Mouse (Mus musculus) retina, adult 2 months (tissue): ENCODE results near the gene Klhl30.

Experiments used
- DNase-seq: peaks from one replicate; pipeline ENCODE4 v3.0.0-alpha.2; 2012; ENCODE audit warnings: low read depth, low spot score

The Klhl30 gene

DNA sequence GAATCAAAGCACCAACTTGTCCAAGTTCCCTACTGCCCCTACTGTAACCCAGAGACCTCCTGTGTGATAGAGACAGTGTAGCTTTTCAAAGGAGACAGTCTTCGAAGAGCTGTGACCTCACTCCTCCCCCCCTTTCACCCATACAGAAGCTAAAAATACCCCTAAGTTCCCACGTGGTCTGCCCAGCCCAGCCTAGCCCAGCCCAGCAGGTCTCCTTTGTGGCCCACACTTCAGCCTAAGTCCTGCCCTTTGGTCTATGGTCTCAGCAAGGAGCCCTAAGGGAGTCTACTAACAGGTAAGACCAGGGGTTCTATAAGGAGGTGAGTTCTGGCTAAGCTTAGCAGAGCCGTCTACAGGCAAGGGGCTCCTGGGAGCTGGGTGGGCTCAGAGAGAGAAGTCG, at the start of gene Klhl30:
Gene Klhl30, plus strand, starts transcription at position 176 of the 400 bp plus-strand sequence.
- no peak for DNase-seq

DNA sequence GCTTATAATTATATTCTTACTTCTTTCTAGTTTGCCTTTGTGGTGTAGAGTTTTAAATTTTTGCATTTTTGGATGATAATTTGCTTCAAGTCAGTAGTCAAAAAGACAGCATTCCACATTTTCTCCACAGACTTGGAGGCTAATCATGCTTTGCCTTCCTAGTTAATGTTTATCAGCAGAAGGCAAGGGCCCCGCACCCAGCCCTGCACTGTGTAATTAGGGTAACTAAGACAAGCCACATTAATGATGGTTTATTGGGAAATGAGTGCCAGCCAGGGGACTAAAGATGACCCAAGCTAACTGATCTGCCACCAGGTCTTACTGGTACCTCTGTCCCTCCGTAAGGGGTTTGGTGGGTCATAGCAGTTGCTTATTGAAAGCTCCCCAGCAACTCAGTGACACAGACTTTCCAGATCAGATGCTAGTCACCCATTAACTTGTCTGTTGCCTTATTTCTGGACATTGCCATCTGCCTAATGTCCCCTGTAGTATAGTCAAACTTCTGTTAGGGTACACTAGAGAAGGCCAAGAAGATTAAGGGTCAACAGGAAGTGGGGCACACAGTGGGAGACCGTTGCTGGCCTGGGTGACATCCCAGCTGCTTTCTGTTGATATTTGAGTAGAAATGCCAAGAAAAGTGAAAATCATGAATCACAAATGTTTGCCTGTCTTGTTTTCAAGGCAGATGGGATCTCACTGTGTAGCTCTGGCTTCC, 49.5 kb upstream of the Klhl30 start:
- DNase-seq: no peak

DNA sequence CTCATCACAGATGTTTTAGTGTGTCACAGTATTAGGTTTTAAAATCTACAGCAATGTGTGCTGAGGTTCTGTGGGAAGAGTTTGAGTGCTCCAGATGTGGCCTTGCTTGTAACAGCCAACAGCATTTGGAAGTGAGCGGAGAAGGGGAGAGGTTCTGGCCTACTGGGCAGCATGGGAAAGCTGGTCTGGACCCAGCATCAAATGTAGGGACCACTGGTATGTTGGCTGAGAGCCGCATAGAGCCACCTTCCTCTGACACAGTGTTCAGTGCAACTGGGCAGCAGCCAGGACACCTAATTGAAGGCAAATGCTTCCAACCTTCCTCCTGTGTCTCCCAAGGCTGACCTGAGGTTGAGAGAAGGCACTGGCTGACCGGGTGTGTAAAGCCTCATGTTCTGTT, 48.8 kb upstream of the Klhl30 start:
- DNase-seq: no peak

GRCm38 (mm10) chr1:91304621-91305020, 46.2 kb upstream of the Klhl30 start:
- no peak for DNase-seq

DNA sequence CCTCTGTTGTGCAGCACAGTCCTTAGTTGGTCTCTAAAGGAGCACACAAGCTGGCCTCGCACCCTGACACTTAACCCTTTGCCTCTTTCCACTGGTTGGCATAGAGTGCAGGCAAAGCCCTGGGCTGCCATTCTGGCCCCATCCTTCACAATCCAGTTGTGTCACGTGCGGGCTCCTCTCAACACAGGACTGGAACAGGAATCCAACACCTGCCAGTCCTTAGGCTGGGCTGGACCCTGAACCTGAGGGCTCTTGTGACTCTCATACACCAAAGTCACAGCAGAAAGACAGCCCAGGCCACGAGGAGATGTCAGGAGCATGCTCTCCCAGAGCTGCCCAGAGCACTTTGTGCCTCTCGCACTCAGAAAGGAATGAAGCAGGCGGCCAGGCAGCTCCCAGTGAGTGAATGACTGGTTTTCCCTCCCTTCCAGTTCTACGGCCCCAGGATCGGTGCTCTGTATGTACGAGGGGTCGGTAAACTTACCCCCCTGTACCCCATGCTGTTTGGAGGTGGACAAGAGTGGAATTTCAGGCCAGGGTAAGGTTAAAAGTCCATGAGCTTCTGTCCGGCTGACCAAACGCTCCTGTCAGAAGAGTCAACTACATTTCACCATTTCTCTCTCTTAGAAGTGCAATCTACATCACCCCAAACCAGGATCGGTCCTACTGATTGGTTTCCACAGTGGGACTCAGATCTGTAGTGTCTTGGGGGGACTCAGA, 41.3 kb upstream of the Klhl30 start:
- DNase-seq: no peak

DNA sequence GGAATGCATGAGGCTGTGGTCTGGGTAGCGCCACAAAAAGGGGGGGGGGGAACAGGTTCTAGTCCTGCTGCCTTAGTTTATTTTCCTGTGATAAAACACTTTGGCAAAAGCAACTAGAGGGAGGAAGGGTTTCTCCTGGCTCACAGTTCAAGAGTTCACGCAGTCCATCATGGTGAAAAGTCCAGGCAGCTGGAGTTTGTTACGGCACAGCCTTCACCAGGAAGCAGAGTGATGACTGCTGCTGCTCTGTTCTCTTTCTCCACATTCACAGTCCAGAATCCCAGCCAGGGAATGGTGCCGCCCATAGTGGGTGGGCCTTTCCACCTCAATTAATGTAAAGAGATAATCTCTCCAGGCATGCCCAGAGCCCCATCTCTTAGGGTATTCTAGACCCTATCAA, 38.5 kb upstream of the Klhl30 start:
- DNase-seq: no peak

DNA sequence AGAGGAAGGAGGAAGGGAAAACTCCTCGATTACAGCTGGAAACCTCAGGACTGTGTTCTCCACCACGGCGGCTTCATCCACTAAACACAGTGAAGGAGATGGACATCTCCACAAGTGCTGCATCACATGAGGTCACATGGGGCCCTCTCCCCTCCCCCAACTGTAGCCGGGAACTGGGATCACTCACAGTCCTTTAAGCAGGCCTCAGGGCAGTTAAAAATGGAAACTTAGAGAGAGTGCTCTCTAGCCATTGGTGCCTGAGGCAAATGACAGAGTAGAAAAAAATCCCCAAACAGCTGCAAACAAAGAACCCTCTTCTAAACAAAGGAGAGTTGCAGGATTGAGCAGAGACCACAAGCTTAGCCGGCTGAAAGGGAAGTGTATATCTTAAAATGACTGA, 37.6 kb upstream of the Klhl30 start:
- DNase-seq: no peak

DNA sequence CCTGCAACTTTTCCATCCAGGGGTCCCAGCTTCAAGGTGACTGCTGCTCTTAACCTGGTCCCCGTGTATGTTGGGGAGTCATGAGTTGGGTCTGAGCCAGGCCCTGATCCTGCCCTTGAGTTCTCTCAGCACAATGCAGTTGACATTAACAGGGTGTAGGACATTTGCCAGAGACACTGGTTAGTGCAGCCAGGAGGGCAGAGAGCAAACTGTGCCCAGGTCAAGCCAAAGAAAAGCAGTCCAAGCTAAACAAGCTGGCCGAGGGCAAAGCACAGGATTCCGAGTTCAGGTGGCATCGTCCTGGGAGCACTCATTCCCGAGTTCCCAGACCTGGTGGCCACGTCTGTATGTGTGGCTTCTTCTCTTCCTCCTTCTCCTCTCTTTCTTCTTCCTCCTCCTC, 33.2 kb upstream of the Klhl30 start:
- no peak for DNase-seq

- no peak for DNase-seq
These were observed 28.9 kb upstream of the Klhl30 start, which contains the start of gene Espnl for GRCm38 (mm10) chr1:91321760-91322438. Espnl (plus strand) TSS chr1:91322075.

- DNase-seq: no peak
These were observed 26.2 kb upstream of the Klhl30 start for GRCm38 (mm10) chr1:91324646-91325045.

GRCm38 (mm10) chr1:91325488-91326042, 25.3 kb upstream of the Klhl30 start:
- DNase-seq: no peak

- no peak for DNase-seq
These were observed 18.7 kb upstream of the Klhl30 start for GRCm38 (mm10) chr1:91332102-91332501.

DNA sequence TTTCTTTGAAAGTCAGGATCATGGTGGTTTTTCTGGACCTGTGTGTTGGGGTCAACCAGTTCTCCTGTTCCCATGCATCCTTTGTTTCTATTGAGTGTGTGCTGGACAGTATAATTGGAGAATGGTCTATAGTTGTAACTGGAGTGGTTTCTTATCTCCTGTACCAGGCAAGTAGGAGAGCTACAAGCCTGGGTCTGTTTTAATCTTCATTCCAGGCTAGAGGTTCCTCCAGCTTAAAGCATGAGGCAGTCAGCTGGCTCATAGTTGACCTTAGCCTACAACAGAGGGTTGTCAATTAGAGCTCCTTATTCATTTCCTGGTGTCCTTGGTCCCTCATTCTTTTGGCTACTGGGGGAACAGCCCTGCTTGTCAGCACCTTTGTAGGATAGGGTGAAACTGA, 17.2 kb upstream of the Klhl30 start:
- no peak for DNase-seq

DNA sequence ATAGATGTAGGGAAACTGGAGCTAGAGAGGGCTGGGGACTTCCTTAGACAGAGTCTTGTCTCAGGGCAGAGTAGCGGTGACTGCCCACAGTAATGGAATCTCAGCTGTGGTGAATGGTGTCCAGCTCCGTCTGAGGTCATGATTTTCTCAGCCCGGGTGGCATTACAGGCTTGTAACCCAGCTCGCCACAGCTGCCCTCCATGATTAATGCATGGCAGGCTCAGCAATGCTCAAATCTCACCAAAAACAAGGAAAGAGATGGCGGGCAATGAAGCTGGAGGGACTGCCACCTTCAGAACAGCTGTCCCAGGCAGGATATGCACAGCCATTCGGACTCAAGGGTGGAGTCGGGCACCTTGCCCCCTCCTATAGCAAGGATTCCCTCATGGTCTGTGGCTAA, 13.5 kb upstream of the Klhl30 start:
- no peak for DNase-seq

DNA sequence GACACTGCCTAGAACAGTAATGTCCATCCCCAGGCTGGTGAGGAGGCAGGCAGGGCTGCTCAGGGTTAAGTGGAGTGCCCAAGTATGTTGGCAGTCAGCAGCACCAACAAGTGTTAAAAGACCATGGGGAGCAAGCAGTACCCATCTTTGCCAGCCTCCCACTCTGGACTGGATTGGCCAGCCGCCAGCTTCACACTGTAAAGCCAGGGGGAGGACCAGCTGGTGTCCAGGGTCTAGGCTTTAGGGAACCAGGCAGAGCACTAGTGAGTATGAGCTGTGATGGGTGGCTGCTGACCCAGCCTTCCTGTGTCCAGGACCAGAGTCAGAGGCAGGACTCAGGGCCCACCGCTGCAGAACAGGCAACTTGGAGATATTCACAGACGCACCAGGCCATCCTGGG, 6.8 kb upstream of the Klhl30 start:
- no peak for DNase-seq

DNA sequence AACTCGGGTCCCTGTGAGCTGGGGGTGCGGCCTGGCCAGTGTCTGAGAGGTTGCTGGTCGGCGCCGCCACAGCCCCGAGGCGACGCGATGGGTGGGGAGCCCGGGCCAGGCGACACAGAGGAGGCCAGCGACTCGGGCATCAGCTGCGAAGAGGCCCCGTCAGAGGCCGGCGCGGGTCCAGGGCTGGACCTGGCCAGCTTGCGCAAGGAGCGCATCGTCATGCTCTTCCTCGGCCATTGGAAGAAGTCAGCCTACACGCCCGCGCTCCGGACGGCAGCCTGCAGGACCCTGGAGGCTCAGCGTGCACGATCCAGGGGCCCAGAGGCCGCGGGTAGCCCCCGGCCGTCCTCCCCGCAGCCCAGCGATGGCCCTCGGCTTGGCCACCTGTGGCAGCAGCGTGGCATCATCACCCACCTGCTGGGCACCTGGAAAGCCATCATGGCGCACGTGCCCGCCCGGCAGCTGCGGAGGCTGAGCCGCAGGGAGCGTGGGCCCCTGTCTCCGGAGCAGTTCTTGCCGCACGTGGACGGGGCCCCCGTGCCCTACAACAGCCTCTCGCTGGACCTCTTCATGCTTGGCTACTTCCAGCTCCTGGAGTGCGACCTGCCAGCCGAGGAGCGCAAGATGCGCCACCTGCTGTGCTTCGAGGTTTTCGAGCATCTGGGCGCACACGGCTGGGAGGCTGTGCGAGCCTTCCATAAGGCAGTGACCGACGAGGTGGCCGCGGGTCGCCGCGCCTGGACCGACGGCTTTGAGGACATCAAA, 5.7 kb upstream of the Klhl30 start:
- no peak for DNase-seq

GRCm38 (mm10) chr1:91346892-91347291, 3.9 kb upstream of the Klhl30 start:
- peak; percentile 41 for DNase-seq

DNA sequence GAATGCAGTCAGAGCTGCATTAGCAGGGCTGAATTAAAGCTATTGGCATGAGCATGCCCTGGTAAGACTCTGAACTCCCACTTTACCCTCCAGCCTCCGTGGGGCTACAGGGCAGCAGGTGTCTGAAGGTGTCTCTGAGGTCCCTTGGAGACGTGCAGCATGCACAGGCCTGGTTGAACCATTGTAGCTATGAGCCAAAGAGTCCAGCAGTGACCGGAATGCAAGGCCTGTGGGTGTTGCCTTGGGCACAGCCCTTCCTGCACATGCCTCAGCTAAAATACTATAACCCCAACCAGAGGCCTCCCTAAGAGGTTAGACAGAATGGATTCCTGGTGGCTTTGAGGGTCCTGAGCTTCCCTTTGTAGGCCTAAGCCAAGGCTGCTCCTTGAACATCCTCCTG, 433 bp downstream of the Klhl30 start:
- DNase-seq: no peak

- DNase-seq: no peak
These were observed 1.5 kb downstream of the Klhl30 start for GRCm38 (mm10) chr1:91352277-91352676.

DNA sequence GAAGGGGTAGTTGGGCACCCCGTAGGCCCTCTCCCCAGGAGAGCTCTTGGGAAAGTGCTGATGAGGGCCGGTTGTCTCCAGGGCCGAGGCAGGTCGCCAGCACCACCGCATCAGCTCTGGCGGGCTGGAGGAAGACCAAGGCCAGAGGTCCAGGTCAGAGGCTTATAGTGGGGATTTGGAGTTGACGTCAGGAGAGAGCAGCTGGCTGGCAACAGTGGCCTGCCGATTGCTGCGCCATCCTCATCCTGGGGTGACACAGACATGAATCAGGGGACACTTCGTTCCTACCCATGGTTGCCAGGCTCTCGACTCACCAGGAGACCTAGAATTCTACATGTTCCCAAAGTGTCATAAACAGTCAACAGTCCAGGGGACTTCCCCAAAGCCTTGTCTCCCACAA, 5.3 kb downstream of the Klhl30 start:
- DNase-seq: no peak

DNA sequence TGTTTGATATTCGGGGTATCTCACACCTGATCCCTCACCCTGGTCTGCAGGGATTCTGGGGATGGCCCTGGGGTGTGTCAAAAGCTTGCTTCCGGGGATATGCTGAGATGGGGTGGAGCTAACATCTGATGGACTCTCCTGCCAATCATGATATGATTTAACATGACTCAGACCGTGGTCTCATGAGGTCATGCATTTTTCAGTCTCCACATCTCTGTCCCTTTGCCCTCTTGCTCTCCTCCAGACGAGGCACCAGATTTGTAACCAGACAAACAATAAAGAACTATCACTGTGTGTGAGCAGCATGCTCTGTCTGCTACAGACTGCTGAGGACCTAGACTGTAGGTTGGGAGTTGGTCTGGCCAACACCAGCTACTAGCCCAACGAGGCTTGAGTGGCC, 11.3 kb downstream of the Klhl30 start:
- no peak for DNase-seq
